Mouse (Mus musculus): ENCODE results near the gene Med24. TPM values are rescaled to one million over a fixed set of nuclear protein-coding genes. Genes with fewer than 3 reads are reported as not detected.

The Med24 gene
- polyA plus RNA-seq, 1 experiment from 2014 or later: 73.9 TPM

GRCm38 (mm10) chr11:98707401-98708281 lies 21.6 kb downstream of the Med24 start:
- Histone ChIP-seq H3K36me3 (replicated peaks) (peaks cover 86% of the 10 kb centered on the region), H3K27ac (replicated peaks) (no peak overlapping the region), H3K4me1 (peaks cover 10% of the 10 kb centered on the region; the same call in 1 of the 2 replicates), H3K27me3 (replicated peaks; ENCODE audit: low read depth, poor library complexity, severe bottlenecking) (no peaks in the 10 kb centered on the region), H3K4me3 (no peak overlapping the region), H3K9me3 (no peaks in the 10 kb centered on the region)
- no peak for DNase-seq (ENCODE audit: low spot score)
- WGBS: 90% methylated on average over 22 of the region's 22 CpGs

GRCm38 (mm10) chr11:98705021-98705420 lies 24.2 kb downstream of the Med24 start:
- Histone ChIP-seq H3K27me3 (replicated peaks; ENCODE audit: low read depth, poor library complexity, severe bottlenecking) (peaks cover 14% of the 10 kb centered on the region), H3K4me1 (peaks cover 28% of the 10 kb centered on the region), H3K36me3 (replicated peaks) (peaks cover 64% of the 10 kb centered on the region), H3K9me3 (no peaks in the 10 kb centered on the region), H3K4me3 (no peak overlapping the region), H3K27ac (replicated peaks) (no peak overlapping the region)
- DNase-seq (ENCODE audit: low spot score): no peak
- WGBS: 91% methylated on average over 10 of the region's 10 CpGs

- Histone ChIP-seq H3K27me3 (replicated peaks; ENCODE audit: low read depth, poor library complexity, severe bottlenecking) (peaks cover 14% of the 10 kb centered on the region), H3K36me3 (replicated peaks) (peaks cover 39% of the 10 kb centered on the region), H3K9me3 (no peaks in the 10 kb centered on the region), H3K4me1 (peaks cover 22% of the 10 kb centered on the region), H3K4me3 (no peak overlapping the region), H3K27ac (replicated peaks) (no peak overlapping the region)
- no peak for DNase-seq (ENCODE audit: low spot score)
- 67% methylated on average over 5 of the region's 5 CpGs for WGBS
These were observed 26.9 kb downstream of the Med24 start for GRCm38 (mm10) chr11:98702323-98702722.

GRCm38 (mm10) chr11:98701213-98701670 lies 28.0 kb downstream of the Med24 start, which contains the start of gene Csf3:
Gene Csf3, plus strand, starts transcription at chr11:98701263.
- Histone ChIP-seq H3K27me3 (replicated peaks; ENCODE audit: low read depth, poor library complexity, severe bottlenecking) (peaks cover 14% of the 10 kb centered on the region), H3K27ac (replicated peaks) (no peak within 1 kb of the TSS), H3K9me3 (no peaks in the 10 kb centered on the region), H3K4me3 (no peak within 1 kb of the TSS), H3K4me1 (peaks cover 19% of the 10 kb centered on the region), H3K36me3 (replicated peaks) (peaks cover 37% of the 10 kb centered on the region)
- no peak for DNase-seq (ENCODE audit: low spot score)
- whole genome bisulfite sequencing: 29% methylated on average over 10 of the region's 10 CpGs

- DNase-seq (ENCODE audit: low spot score): peak; percentile 74
- Histone ChIP-seq H3K27me3 (replicated peaks; ENCODE audit: low read depth, poor library complexity, severe bottlenecking) (peaks cover 14% of the 10 kb centered on the region), H3K9me3 (no peaks in the 10 kb centered on the region), H3K27ac (replicated peaks) (no peak overlapping the region), H3K4me1 (peaks cover 19% of the 10 kb centered on the region), H3K4me3 (no peak overlapping the region), H3K36me3 (replicated peaks) (peaks cover 37% of the 10 kb centered on the region)
- 42% methylated on average over 4 of the region's 4 CpGs for WGBS
These were observed 29.3 kb downstream of the Med24 start for GRCm38 (mm10) chr11:98699911-98700310.

- no peak overlapping the region for H3K27ac ChIP-seq (replicated peaks)
- H3K4me1 ChIP-seq: peaks cover 19% of the 10 kb centered on the region
- WGBS: 84% methylated on average over 16 of the region's 16 CpGs
- peaks cover 14% of the 10 kb centered on the region for H3K27me3 ChIP-seq (replicated peaks; ENCODE audit: low read depth, poor library complexity, severe bottlenecking)
- no peak for DNase-seq (ENCODE audit: low spot score)
- peaks cover 37% of the 10 kb centered on the region for H3K36me3 ChIP-seq (replicated peaks)
- H3K4me3 ChIP-seq: no peak overlapping the region
- no peaks in the 10 kb centered on the region for H3K9me3 ChIP-seq
These were observed 30.2 kb downstream of the Med24 start for GRCm38 (mm10) chr11:98698849-98699640.

GRCm38 (mm10) chr11:98697225-98697624 lies 32.0 kb downstream of the Med24 start:
- 92% methylated on average over 12 of the region's 12 CpGs for WGBS
- no peak for DNase-seq (ENCODE audit: low spot score)
- H3K4me3 ChIP-seq: no peak overlapping the region
- peaks cover 12% of the 10 kb centered on the region for H3K27me3 ChIP-seq (replicated peaks; ENCODE audit: low read depth, poor library complexity, severe bottlenecking)
- peaks cover 51% of the 10 kb centered on the region for H3K36me3 ChIP-seq (replicated peaks)
- peaks cover 17% of the 10 kb centered on the region for H3K4me1 ChIP-seq
- no peaks in the 10 kb centered on the region for H3K9me3 ChIP-seq
- no peak overlapping the region for H3K27ac ChIP-seq (replicated peaks)

- no peaks in the 10 kb centered on the region for H3K9me3 ChIP-seq
- H3K27me3 ChIP-seq (replicated peaks; ENCODE audit: low read depth, poor library complexity, severe bottlenecking): peaks cover 6% of the 10 kb centered on the region; the same call in 1 of the 2 replicates
- DNase-seq (ENCODE audit: low spot score): no peak
- 89% methylated on average over 14 of the region's 14 CpGs for WGBS
- peaks cover 57% of the 10 kb centered on the region for H3K36me3 ChIP-seq (replicated peaks)
- peaks cover 11% of the 10 kb centered on the region for H3K4me1 ChIP-seq
- no peak overlapping the region for H3K27ac ChIP-seq (replicated peaks)
- no peak overlapping the region for H3K4me3 ChIP-seq
These were observed 32.6 kb downstream of the Med24 start for GRCm38 (mm10) chr11:98696454-98697216.

- Histone ChIP-seq H3K36me3 (replicated peaks) (peaks cover 69% of the 10 kb centered on the region), H3K27ac (replicated peaks) (no peak overlapping the region; the same call in 1 of the 2 replicates), H3K27me3 (replicated peaks; ENCODE audit: low read depth, poor library complexity, severe bottlenecking) (no peaks in the 10 kb centered on the region), H3K4me1 (peaks cover 6% of the 10 kb centered on the region), H3K9me3 (no peaks in the 10 kb centered on the region), H3K4me3 (no peak overlapping the region)
- no peak for DNase-seq (ENCODE audit: low spot score)
- WGBS: 77% methylated on average over 14 of the region's 14 CpGs
These were observed 33.8 kb downstream of the Med24 start for GRCm38 (mm10) chr11:98695408-98695807.

- H3K36me3 ChIP-seq (replicated peaks): peaks cover 80% of the 10 kb centered on the region
- no peaks in the 10 kb centered on the region for H3K27me3 ChIP-seq (replicated peaks; ENCODE audit: low read depth, poor library complexity, severe bottlenecking)
- WGBS: 85% methylated on average over 9 of the region's 9 CpGs
- H3K9me3 ChIP-seq: no peaks in the 10 kb centered on the region
- DNase-seq (ENCODE audit: low spot score): no peak
- no peak overlapping the region for H3K4me3 ChIP-seq
- H3K27ac ChIP-seq (replicated peaks): no peak overlapping the region
- no peaks in the 10 kb centered on the region for H3K4me1 ChIP-seq
These were observed 34.9 kb downstream of the Med24 start for GRCm38 (mm10) chr11:98694301-98694700.

- H3K27ac ChIP-seq (replicated peaks): no peak overlapping the region
- no peak overlapping the region for H3K4me3 ChIP-seq
- no peak for DNase-seq (ENCODE audit: low spot score)
- H3K27me3 ChIP-seq (replicated peaks; ENCODE audit: low read depth, poor library complexity, severe bottlenecking): no peaks in the 10 kb centered on the region
- no peaks in the 10 kb centered on the region for H3K4me1 ChIP-seq
- 94% methylated on average over 9 of the region's 9 CpGs for WGBS
- H3K36me3 ChIP-seq (replicated peaks): peaks cover 84% of the 10 kb centered on the region
- no peaks in the 10 kb centered on the region for H3K9me3 ChIP-seq
These were observed 35.5 kb downstream of the Med24 start for GRCm38 (mm10) chr11:98693746-98694145.

GRCm38 (mm10) chr11:98693201-98693600 lies 36.0 kb downstream of the Med24 start:
- no peak overlapping the region for H3K27ac ChIP-seq (replicated peaks)
- no peaks in the 10 kb centered on the region for H3K27me3 ChIP-seq (replicated peaks; ENCODE audit: low read depth, poor library complexity, severe bottlenecking)
- DNase-seq (ENCODE audit: low spot score): no peak
- peaks cover 89% of the 10 kb centered on the region for H3K36me3 ChIP-seq (replicated peaks)
- 81% methylated on average over 13 of the region's 13 CpGs for WGBS
- H3K4me1 ChIP-seq: no peaks in the 10 kb centered on the region
- no peaks in the 10 kb centered on the region for H3K9me3 ChIP-seq
- no peak overlapping the region for H3K4me3 ChIP-seq

All from embryonic facial prominence, embryonic 10.5 days (tissue).